Mouse (Mus musculus): ENCODE measurements around the gene Saa4. TPM values are rescaled to one million over a fixed set of nuclear protein-coding genes. Genes with fewer than 3 reads are reported as not detected.
"Not testable (repeated sequence)": the region's sequence is repeated elsewhere in the genome, so short reads cannot be mapped to it uniquely, and the experiment has no call there.

Gene Saa4
- polyA plus RNA-seq (2012; rRNA removed) = not detected in 2 replicates

DNA sequence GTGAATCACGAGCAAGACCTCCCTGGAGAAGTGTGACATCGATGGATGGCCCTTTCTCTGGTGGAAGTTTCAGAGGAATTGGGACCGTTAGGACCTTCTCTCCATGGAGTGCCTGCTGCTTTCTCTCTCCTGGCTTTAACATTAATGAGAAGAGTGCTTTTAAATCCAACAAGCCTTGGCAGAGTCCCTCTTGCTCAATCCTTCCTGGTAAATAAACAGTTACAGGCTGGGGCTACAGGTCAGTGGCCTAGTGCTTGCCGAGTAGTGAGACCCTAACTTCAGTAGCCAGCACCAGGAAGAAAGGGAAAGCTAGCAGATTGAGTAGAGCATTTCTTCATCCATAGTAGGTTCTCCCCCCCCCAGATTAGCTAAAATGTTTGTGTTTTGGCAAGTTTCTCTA, at the start of gene Saa4:
Gene Saa4 (minus strand): TSS at position 146 of the 400 bp plus-strand sequence.
- DNase-seq (ENCODE audit: low spot score) = no peak

DNA sequence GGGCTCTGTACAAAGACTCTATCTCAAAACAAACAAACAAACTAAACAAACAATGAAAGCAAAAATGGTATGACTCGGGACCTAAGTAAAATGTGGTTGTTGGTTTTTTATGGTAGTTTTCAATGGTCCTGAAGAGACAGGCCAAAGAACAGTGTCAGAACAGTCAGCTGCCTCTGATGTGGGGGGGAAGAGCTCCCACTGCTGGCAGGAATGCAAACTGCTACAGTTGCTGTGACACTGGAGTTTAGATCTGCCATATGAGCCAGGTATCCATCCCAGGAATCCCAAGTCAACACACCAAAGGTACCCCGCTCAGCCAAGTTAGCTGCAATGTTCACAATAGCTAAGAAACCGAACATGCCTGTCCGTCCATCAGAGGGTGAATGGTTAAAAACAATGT, 38.3 kb upstream of the Saa4 start:
- no peak for DNase-seq (ENCODE audit: low spot score)

DNA sequence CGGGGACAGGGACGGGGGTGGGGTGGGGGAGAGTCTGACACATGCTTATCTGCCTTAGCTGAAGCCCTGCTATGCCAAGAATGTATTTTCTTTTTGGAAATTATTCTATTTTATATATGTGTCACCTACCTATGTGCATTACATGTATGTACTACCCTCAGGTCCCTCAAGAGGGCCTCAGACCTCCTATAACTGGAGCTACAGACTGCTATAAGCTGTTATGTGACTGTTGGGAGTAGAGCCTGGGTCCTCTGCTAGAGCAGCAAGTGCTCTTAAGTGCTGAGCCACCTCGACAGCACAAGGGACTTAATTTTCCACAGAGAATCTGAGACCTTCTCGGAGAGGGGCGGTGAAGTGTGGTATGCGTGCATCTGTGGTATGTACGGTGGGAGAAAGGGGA, 36.0 kb upstream of the Saa4 start:
- no peak for DNase-seq (ENCODE audit: low spot score)

DNA sequence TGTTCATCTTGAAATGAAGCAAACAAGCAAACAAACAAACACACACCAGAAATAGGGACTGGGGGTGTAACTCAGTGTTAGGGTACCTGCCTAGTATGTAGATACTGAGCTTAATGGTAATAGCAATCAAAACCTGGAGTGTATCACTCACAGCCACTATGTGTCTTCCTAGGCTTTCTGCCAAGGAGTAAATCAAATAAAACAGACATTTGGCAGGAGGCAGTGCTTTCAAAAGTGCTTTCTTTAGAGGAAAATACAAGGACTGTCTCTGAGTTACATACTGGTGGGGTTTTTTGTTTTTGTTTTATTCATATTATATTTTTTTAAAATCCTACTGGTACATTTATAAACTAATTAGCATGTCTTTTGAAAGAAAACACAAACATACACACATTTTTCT, 35.0 kb upstream of the Saa4 start:
- DNase-seq (ENCODE audit: low spot score) = no peak

DNA sequence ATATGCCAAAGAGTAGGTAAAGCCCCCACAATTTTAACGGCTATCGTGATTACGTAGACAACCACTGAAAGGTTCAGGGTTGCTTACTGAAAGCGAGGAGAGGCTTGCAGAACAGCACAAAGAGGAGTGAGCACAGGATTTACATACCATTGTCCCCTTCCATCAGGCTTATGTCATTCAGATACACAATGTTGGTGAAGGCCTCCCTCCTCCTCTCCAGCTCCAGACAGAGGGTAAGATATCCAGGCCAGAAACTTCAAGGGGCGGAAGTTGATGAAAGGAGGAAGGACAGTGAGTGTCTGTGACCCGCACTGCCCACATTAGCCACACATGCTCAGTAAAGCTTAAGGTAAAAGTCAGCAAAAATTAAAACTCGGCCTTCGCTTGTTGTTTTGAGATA, 32.3 kb upstream of the Saa4 start:
- no peak for DNase-seq (ENCODE audit: low spot score)

DNA sequence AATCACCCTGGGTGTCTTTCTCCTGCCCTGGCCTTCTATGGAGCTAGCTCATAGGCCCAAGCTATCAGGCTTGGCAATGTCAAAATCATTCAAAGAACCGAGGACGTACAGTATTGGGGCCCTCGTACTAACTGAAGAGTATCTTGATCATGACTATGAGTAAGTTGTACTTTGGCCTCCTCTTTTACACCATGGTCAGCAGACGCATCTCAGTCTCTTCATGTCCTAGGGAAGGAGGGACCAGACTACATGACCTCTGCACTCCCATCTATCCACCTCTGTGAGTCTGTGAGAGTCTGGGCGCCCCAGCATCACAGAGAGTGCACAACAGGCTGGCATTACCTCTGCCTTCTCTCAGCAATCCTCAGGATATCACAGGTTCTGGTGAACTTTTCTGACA, 30.2 kb upstream of the Saa4 start:
- DNase-seq (ENCODE audit: low spot score) = no peak

DNA sequence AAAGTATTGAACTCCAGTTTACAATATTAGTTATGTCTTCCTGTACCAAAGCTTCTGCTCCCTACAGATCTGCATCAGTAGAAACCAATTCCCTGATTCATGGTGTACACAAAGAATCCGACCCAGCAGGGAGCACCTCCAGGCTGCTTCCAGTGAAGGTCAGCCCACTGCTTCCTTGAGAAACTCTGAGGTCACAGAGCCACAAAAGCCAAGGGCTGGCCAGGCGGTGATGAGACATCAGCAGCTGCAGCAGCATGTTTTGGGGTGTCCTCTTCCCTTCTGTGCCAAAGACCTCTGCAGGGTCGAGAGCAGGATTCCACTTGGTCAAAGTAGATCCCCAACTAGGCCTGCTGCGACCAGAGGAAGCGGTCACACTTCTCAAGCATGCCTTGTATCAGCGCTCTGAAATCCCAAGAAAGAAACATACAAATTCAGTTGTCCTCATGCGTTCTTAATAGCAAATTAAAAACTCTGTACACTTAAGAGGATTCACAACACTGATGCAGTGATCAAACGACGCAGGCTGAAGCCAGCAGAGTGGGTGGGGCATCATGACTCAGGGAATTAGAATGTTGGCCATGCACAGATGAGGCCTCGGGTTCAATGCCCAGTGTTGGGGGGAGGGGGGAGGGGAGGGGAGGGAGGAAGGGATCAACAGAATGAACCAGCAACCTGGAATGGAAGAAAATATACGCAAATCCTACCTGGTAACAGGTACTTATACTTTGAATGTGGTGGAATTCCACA, 28.8 kb upstream of the Saa4 start:
- DNase-seq (ENCODE audit: low spot score) = no peak

DNA sequence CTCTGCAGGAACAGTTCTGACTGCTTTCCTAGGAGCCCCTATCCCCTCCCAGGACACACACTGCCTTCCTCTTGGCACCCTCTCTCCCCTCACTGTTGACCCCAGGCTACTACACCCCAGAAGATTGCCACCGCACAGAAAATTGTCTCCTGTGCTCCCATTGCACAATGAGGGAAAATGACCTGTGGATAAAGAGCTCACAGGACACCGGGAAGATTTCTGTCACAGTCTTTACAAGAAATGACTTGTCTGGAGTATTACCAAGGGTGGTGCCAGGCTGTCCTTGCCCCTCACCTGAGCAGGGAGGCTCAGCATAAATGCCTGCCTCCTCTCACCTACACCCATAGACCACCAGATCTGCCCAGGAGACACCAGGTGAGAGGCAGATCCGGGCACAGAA, 19.1 kb upstream of the Saa4 start, which contains the start of gene Saa2:
Gene Saa2 (plus strand): TSS at position 301 of the 400 bp plus-strand sequence.
- no peak for DNase-seq (ENCODE audit: low spot score)

DNA sequence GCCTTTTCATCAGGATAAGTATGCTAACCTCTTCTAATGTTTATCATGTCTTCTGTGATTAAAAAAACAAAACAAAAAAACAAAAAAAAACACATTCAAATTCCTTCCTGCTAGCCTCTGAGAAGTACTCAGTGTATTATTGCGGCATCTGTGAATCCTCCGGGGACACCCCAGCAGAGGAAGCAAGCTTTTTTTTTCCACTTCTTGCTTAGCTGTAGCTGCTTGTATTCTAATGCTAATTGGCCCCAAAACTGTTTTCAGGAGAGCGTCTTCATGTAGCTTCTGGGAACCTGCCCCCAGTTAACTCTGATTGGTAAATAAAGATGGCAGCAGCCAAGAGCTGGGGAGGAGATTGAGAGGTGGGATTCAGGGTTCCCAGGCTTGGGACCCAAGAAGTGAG, 16.1 kb upstream of the Saa4 start:
- no peak for DNase-seq (ENCODE audit: low spot score)

DNA sequence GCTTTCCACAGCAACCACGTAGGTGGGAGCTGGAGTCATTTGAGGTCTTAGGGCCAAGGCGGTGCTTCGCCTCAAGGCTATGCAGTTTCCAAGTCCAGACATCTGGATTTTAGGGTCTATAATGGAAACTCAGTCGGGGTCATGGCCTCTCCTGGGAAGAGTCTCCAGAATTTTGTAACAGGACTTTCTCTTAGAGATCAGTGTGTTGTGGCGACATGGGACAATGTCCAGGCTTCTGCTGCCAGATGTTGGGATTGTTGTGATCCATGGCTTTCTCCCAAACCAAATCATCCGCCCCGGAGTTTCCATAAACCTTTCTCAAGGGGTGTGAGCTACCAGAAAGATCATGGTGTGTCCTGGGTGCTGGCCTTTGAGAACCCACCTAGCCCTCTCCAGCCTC, 14.0 kb upstream of the Saa4 start:
- no peak for DNase-seq (ENCODE audit: low spot score)

DNA sequence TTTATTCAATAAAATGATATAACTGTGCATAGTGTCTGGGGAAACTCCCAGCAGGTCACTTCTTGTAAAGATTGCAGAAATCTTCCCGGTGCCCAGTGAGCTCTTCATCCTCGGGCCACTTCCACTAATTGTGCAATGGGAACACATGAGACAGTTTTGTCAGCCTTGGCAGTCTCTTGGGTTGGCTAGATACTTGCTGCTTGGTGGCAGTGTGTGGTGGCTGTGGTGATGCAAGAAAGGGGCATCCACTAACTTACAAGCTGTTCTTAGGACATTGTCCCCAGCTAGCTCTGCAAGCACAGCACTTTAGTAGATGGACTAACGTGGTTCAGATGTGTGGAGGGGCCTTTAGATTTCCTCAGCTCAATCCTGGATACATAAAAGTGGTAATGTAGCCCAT, 13.4 kb upstream of the Saa4 start:
- no peak for DNase-seq (ENCODE audit: low spot score)

DNA sequence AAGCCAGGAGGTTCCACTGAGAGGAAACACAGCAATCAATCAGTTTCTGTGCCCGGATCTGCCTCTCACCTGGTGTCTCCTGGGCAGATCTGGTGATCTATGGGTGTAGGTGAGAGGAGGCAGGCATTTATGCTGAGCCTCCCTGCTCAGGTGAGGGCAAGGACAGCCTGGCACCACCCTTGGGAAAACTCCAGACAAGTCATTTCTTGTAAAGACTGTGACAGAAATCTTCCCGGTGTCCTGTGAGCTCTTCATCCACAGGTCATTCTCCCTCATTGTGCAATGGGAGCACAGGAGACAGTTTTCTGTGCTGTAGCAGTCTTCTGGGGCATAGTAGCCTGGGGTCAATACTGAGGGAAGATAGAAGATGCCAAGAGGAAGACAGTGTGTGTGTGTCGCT, 10.5 kb upstream of the Saa4 start, which contains the start of gene Saa1:
Gene Saa1 (minus strand): TSS at position 101 of the 400 bp plus-strand sequence.
- DNase-seq (ENCODE audit: low spot score) = not testable (repeated sequence)

DNA sequence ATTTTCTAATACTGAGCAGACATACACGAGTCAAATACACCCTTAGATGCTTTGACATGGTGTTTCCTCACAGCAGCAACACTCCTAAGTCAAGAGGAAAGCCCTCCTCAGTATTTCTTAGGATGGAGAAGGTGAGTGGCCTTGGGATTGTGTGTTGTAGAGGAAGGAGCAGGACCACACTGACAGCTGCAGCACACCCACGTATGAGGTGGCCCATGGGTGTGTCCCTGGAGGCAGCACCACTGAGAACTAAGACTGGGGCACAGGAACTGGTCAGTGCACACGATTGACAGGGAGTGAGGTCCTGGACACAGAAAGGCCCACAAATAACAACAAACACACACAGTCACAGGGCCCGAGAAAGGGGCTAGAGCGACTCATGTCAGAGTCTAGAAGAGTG, 7.6 kb upstream of the Saa4 start:
- not testable (repeated sequence) for DNase-seq (ENCODE audit: low spot score)

DNA sequence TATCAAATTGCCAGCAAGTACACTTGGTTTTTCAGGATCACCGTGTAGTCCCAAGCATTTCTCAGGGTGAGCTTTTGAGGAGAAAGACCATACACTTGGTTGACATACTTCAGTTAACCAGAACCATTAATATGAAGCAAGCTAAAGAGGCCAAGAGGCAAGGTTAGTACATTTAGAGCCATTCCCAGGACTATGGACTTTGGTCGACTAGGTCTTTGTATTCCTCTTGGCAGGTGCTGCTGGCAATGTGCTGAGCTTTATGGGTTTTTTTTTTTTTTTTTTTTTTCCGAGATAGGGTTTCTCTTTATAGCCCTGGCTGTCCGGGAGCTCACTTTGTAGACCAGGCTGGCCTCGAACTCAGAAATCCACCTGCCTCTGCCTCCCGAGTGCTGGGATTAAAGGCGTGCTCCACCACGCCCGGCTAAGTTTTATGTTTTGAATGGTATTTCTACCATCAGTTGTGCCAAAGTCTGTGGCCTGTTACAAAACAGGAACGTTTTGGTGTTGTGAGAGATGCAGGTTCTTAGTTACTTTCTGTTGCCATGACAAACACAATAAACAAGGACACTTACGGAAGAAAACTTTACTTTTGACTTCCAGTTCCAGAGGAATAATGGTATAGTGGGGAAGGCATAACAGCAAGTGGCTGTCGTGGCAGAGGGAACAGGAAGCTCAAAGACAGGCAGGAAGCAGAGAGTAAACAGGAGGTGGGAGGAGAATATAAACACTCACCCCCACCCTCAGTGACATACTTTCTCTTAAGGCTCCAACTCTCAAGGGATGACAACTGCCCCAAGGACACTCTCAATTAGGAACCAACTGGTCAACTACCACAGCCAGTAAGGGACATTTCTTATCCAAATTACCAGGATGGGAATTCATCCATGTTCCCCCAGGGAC, 6.4 kb upstream of the Saa4 start:
- no peak for DNase-seq (ENCODE audit: low spot score)

DNA sequence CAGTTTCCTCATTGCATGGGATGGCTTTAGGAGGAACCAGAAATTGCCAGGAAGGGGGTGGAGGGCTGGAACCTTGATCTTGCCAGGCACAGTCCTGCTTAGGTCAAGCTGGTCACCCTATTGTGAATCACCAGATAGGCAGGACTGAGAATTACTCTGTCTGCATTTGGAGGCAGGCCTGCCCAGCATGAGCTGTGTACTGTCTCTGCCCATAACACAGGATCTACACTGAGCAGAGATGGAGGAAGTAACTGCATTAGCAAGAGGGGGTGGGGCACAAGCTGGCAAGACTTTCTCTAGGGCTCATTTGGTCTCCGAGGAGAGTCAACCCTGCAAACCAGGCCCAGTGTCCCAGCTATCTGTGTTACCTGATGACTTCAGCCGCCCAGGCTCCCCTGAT, 2.6 kb upstream of the Saa4 start:
- DNase-seq (ENCODE audit: low spot score) = no peak

DNA sequence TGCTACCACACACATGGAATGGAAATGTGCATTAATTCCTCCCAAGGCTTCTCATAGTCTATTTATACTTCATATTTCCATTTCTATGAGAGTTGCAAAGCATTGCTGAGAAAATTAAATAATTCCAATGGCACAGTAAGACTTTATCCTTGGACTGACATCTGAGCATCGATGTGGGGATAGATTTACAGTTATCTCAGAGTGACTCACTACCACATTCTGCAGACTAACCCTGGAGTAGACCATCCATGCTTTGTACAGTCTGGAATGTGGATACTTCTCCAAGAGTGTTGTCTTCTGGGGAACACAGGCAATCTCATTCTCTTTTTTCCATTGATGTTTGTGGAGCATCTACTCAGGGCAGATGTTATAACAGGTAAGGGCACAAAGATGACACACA, 4.8 kb downstream of the Saa4 start:
- DNase-seq (ENCODE audit: low spot score) = no peak

DNA sequence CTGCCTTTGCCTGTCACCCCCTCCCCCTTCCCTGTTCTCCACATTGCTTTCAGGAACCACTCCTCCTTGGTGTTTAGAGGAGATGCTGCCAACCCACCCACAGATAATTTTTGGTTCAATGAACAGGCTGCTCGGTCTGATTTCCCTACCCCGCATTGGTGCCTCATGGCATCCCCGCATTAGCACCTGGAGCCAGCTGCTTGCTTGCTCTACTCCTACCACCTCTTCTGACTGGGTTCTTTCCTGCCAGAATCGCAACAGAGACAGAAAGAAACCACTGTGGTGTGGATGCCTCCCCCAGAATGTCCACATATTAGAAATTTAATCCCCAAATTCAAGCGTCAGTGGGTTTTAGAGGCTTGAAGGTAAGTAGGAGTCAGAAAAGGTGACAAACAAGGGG, 8.0 kb downstream of the Saa4 start:
- DNase-seq (ENCODE audit: low spot score) = no peak

DNA sequence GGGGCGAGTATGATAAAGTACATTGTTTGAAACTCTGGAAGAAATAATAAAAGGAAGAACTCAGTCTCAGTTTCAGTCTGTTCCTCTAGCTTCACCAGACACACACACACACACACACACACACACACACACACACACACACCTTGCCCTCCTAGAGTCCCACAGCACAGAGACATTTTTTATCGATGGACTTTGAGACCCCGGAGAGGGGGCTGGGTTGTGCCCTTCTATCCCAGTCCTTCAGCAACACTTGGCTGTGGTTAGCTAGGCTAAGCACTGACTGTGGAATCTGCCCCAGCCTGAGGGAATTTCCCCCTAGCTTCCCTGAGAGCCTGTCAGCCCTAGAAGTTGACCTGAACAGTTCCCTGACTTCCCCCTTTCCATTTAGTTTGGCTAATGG, 8.6 kb downstream of the Saa4 start:
- DNase-seq (ENCODE audit: low spot score) = no peak

DNA sequence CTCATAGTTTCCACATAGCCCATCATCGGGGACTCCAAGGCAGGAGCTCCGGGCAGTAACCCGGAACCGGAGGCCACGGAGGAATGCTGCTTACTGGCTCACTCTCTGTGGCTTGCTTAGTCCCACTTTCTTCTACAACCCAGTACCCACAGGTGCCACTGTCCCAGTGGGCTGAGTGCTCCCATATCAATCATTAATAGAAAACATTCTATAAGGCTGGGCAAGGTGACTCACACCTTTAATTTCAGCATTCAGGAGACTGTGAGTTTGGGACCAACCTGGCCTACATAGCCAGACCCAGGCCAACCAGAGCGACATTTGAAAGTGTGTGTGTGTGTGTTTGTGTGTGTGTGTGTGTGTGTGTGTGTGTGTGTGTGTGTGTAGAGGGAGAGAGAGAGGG, 9.0 kb downstream of the Saa4 start:
- DNase-seq (ENCODE audit: low spot score) = no peak

DNA sequence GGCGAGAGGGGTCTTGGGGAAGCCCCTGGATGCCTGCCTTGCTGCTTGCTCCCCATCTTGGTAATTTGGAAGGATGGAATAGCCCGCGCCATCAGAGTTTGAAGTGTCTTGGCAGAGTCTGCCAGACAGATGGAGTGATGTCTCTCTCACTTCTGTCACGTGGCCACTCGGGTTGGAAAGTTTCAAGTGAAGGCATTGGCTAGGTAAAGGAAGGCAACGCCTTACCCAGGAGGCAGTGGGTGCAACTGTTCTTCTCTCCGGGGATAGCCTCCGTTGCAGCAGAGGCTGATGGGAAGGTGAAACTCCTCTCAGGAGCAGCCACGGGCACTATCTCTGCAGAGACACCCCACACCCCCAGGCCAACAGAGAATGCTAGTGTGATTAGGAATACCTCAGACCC, 11.9 kb downstream of the Saa4 start:
- DNase-seq (ENCODE audit: low spot score) = no peak

DNA sequence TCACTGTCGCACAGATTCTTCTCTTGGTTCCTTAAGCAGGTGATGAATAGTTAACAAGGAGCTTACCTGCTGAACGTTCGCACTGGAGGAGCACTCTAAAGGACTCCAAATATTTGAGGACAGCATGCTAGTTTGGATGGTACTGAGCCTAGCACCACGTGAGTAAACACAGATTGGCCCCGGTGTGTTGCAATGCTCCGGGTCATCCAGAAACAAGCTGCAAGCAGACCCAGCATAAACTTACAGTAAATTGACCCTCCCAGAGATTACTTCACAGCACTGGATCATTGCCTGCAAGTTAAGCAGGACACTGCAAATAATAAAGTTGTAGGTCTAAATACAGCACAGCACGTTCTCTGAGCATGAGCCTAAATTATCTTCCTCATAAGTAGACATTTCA, 12.9 kb downstream of the Saa4 start:
- DNase-seq (ENCODE audit: low spot score) = no peak

DNA sequence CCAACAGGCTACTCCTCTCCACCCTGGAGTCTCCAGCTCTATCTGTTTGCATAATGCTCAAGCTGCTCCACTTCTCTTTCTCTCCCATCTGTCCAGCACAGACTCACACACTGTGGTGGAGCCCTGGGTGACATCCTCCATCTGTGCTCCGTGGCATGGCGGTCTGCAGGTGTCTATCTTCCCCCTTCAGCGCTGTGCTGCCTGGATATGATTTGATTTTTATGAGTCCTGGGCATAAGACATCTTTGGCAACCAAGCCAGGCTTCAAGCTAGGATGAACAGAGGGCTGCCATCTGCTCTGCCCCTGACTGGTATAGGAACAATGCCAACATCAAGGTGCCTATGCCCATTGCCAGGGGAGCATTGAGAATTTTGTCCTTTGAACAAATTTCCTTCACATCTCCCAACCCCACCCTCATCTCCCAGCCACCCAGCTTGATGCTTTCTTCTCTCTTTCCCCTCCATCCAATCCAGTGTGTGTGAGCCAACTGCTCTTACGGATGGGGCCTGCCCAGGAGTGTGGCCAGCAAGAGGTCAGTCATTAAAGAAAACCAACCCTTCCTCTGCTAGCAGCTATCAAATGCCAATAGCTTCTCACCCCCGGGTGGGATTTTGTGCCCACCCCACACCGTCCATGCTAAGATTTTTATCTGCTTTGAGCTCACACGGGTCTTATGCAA, 13.7 kb downstream of the Saa4 start:
- no peak for DNase-seq (ENCODE audit: low spot score)
